Mouse (Mus musculus) gastrocnemius, postnatal 25 days (tissue): ENCODE measurements around the gene Olfr666. TPM values are rescaled to one million over a fixed set of nuclear protein-coding genes. Genes with fewer than 3 reads are reported as not detected.
"Not testable (repeated sequence)": the region's sequence is repeated elsewhere in the genome, so short reads cannot be mapped to it uniquely, and the experiment has no call there.

Experiments used
- DNase-seq: peaks from one replicate; pipeline ENCODE4 v3.0.0; 2022
- long read RNA-seq, 2 experiments: library from polyadenylated mRNA; stranded (forward); transcript quantifications; one replicate each; pipeline ENCODE4 v2.0.0; 2021
- total RNA-seq, 2 experiments: library from RNA; stranded (reverse); gene quantifications; 1 replicate in 1 of 2; 2 replicates in 1 of 2; pipeline ENCODE4 v1.2.3; 2021

Olfr666 gene
- not detected for total RNA-seq
- long read RNA-seq, experiment 1 = 0 reads
- long read RNA-seq, experiment 2 = 0 reads

DNA sequence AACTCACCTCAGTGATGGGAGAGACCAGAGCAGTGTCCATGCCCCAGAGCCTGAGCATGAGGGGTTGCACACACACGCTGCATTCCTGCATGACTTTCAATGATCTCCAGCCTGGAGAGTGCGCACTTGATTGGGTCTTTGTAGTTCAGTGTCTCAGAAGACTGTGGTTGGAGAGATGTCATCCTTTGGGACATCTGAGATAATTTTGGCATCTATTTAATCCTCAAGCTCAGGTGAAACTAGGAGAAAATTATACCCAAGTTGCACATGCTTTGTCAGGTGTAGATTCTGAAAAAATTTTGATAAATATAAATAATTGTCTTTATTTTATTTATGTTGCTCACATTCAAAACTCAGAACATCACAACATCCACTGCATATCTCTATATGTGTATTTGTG lies at the start of gene Olfr666:
Olfr666 (minus strand) TSS at position 101 of the 400 bp plus-strand sequence.
- no peak for DNase-seq

DNA sequence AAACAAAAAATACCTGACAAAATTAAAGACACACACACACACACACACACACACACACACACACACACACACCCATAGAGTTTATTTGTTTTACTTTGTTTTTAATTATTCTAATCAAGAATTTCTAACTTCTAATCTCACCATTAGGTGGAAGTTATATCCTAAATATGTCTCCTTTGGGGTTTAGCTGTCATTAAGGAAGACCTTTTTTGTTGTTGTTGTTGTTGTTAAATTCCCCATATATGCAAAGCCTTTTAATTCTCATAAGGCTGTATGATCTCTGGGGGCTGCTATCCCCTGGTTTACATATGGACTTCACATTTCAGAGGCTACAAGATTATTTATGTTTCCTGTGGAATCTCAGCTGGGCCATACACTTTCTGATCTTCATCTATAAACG lies 38.2 kb upstream of the Olfr666 start, which contains the start of gene Olfr669:
Olfr669 (plus strand) TSS at position 301 of the 400 bp plus-strand sequence.
- DNase-seq = no peak

DNA sequence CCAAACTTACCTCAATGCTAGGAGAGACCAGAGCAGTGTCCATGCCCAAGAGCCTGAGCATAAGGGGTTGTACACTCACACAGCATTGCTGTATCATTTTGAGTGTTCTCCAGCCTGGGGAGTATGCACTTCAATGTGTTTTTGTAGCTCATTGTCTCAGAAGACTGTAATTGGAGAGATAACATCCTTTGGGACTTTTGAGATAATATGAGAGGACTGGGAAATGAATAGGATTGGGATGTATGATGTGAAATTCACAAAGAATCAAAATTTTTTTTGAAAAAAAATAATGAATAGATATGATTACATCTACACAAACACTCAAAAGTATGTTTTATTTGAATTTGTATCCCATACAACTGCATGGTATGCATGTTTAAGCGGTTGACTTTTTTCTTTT lies 32.2 kb upstream of the Olfr666 start, which contains the start of gene Olfr668:
Olfr668 (minus strand) TSS at position 101 of the 400 bp plus-strand sequence.
- no peak for DNase-seq

DNA sequence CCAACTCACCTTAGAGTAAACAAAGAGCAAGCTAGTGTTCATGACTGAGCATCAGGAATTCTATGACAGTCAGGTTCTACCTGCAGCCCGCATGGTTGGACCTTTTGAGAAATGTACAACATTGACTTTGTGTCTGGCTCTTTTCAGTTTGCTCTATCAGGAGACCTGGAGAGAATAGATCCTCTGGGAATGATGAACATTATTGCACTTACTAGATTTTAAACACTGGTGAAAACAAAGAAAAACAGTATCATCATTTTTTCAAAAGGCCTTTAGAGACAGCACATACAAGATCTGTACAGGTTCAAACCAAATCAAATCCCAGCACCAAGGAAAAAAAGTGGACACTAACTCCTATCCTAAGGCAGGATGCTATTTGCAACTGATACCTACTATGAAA lies 25.6 kb upstream of the Olfr666 start, which contains the start of gene Olfr667:
Olfr667 (minus strand) TSS at position 101 of the 400 bp plus-strand sequence.
- DNase-seq = no peak

DNA sequence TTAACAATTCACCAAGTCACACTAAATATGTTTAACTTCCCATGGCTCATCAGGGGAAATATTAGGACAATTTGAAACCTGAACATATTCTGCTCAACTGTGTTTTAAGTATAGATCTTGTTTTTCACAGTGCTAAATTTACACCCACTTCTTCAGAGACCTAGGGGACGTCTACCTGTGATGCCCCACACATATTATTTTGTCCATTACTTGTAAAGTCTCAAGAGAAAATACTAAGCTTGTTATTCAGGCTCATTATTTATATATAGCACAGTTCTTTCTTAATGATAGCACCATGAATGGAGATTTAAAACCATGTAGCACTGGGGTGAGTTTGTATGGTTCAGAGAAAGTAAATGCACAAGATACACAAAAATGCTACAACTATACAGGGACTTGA lies 18.0 kb downstream of the Olfr666 start, which contains the start of gene Olfr665:
Olfr665 (plus strand) TSS at position 301 of the 400 bp plus-strand sequence.
- no peak for DNase-seq

DNA sequence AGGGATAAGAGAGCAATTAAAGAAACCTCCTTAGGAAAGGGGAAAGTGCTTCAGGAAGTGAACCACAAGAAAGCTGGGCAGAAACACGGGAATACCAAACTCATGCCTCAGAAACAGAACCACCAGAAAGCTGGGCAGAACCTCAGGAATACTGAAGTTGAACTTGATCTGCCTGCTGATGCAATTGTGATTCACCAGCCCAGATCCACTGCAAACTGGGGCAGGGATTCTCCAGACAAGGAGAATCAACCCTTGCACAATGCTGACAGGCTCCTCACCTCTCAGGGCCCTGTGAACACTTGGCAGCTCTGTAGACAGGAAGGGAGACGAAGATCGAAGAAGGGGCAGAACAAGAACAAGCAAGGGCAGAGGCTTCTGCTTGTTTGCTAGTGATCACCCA lies 34.4 kb downstream of the Olfr666 start:
- DNase-seq = no peak

DNA sequence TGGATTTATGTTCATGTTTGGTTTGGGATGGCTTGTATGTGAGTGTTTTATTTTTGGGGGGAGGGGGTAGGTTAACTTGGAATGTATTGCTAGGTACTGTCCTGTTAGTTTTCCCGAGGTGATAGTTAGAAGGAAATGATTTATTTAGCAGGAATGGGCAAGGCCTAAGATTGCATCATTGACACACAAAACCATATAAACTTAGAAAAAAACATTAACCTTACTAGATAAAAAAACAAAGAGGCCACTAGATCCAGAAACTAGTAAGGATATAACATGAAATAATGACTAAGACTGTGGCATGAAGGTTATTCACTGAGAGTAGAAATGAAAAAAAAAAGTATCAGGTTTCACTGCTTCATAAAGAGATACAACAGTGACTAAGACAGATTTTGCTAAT lies 38.1 kb downstream of the Olfr666 start:
- no peak for DNase-seq

DNA sequence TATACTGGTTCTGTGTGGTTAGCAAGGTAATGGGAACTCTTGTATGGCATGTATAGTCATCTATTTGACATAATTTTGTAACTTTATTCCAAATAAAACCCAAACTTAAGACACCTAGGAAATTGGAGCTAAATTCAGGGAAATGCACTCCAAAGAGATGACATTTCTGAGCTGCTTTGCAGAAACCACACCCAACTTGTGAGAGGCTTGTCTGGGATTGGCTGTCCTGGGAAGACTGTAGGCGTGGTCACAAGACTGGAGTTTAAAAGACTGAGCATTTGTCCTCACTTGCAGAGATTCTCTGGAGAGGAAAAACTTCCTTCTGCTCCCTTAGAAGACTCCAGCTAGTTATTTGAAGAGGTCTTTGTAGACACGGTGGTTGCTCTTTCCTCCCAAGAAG lies 39.0 kb downstream of the Olfr666 start, which contains the start of gene Usp17la:
Usp17la (plus strand) TSS at position 301 of the 400 bp plus-strand sequence.
- not testable (repeated sequence) for DNase-seq

DNA sequence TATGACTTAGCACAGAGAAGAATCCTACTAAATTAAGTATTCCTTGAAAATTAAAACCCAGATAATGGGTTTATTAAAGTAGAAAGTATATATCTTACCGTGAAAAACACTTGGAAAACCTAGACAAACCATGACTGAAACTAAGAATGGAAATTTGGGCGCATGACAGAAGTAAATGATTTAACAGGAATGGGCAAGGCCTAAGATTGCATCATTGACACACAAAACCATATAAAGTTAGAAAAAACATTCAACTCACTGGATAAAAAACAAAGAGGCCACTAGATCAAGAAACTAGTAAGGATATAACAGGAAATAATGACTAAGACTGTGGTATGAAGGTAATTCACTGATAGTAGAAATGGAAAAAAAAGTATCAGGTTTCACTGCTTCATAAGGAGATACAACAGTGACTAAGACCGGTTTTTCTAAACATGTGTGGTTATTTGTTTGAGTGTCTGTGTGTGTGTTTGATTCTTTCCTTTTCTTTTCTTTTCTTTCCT lies 40.5 kb downstream of the Olfr666 start:
- no peak for DNase-seq

DNA sequence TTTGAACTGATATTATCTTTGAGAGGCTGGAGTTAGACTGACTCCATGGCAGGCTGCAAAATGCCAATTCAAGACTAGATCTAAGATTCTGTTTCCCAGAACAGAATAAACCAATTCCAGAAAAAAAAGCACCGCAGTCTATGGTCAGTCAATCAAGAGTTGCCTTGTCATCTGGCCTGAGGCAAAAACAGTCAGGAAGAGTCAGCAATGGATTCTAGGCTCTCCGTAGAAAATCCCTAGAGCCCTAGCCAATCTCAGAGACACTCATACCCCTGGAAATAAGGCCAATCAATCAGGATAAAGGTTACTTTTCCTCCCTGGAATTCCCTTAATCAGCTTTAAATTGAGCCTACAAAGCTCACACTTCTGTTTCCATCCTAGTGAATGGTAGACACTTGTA lies 44.2 kb downstream of the Olfr666 start:
- not testable (repeated sequence) for DNase-seq

DNA sequence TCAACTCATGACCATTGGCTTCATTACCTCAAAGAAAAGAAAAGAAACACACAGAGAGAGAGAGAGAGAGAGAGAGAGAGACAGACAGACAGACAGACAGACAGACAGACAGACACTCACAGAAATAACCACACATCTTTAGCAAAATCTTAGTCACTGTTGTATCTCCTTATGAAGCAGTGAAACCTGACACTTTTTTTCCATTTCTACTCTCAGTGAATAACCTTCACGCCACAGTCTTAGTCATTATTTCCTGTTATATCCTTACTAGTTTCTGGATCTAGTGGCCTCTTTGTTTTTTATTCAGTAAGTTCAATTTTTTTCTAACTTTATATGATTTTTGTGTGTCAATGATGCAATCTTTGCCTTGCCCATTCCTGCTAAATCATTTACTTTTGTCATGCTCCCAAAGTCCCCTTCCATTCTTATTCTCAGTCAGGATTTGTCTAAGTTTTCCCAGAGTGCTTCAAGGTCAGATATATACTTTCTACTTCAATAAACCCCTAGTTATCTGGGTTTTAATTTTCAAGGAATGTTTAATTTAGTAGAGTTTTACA lies 51.9 kb downstream of the Olfr666 start:
- no peak for DNase-seq

DNA sequence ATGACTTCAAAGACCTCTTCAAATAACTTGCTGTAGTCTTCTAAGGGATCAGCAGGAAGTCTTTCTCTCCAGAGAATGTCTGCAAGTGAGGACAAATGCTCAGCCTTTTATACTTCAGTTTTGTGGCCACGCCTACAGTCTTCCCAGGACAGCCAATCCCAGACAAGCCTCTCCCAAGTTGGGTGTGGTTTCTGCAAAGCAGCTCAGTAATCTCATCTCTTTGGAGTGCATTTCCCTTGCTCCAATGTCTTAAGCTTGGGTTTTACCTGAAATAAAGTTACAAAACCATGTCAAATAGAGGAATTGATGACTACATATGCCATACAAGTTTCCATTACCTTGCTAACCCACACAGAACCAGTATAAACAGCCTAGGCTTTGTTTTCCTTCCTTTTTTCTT lies 53.2 kb downstream of the Olfr666 start, which contains the start of gene Usp17lb:
Usp17lb (minus strand) TSS at position 101 of the 400 bp plus-strand sequence.
- DNase-seq = no peak

Other genes starting within 250 kb of the Olfr666 start
- gene Olfr658, start 248.6 kb downstream of the Olfr666 start, total RNA-seq = not detected
- not detected for gene Olfr659, start 229.2 kb downstream of the Olfr666 start, total RNA-seq
- gene Olfr661, start 209.5 kb downstream of the Olfr666 start, total RNA-seq = not detected
- not detected for gene Usp17le, start 118.5 kb downstream of the Olfr666 start, total RNA-seq
- gene Usp17lb, start 53.3 kb downstream of the Olfr666 start, total RNA-seq = not detected
- gene Usp17la, start 38.9 kb downstream of the Olfr666 start, total RNA-seq = not detected
- gene Olfr665, start 17.9 kb downstream of the Olfr666 start, total RNA-seq = not detected
- gene Olfr667, start 25.5 kb upstream of the Olfr666 start, total RNA-seq = not detected
- not detected for gene Olfr668, start 32.1 kb upstream of the Olfr666 start, total RNA-seq
- gene Olfr669, start 38.3 kb upstream of the Olfr666 start, total RNA-seq = not detected
- not detected for gene Olfr670, start 66.7 kb upstream of the Olfr666 start, total RNA-seq
- gene Olfr671, start 83.2 kb upstream of the Olfr666 start, total RNA-seq = not detected
- gene Olfr672, start 106.1 kb upstream of the Olfr666 start, total RNA-seq = not detected
- gene Olfr675, start 132.5 kb upstream of the Olfr666 start, total RNA-seq = not detected
- gene Olfr676, start 136.7 kb upstream of the Olfr666 start, total RNA-seq = not detected
- not detected for gene Olfr677, start 155.4 kb upstream of the Olfr666 start, total RNA-seq
- gene Olfr678, start 168.5 kb upstream of the Olfr666 start, total RNA-seq = not detected
- gene Olfr679, start 185.3 kb upstream of the Olfr666 start, total RNA-seq = not detected
- not detected for gene Olfr680-ps1, start 196.9 kb upstream of the Olfr666 start, total RNA-seq
- not detected for gene Olfr681, start 220.9 kb upstream of the Olfr666 start, total RNA-seq